Mouse (Mus musculus) frontal cortex, adult (tissue): ENCODE measurements around the gene Ctcf.

Source experiments
- ATAC-seq: cut with Nextera tagmentation; 2 replicates; pipeline ENCODE4 v1.9.2; 2017; ENCODE audit warnings: mild to moderate bottlenecking, moderate library complexity, mixed read lengths; ENCODE audit not compliant: low TSS enrichment

Gene Ctcf

GRCm38 (mm10) chr8:105700966-105701824 is 64.8 kb downstream of the Ctcf start, which contains the start of the genes Acd and Pard6a:
Gene Acd, minus strand, starts transcription at chr8:105701102.
Gene Pard6a, plus strand, starts transcription at chr8:105701148.
- ATAC-seq, result peak; percentile 72

- peak; percentile 19 for ATAC-seq
These were observed 65.6 kb downstream of the Ctcf start for GRCm38 (mm10) chr8:105702001-105702401.

GRCm38 (mm10) chr8:105702731-105703415 is 66.5 kb downstream of the Ctcf start:
- no peak for ATAC-seq

DNA sequence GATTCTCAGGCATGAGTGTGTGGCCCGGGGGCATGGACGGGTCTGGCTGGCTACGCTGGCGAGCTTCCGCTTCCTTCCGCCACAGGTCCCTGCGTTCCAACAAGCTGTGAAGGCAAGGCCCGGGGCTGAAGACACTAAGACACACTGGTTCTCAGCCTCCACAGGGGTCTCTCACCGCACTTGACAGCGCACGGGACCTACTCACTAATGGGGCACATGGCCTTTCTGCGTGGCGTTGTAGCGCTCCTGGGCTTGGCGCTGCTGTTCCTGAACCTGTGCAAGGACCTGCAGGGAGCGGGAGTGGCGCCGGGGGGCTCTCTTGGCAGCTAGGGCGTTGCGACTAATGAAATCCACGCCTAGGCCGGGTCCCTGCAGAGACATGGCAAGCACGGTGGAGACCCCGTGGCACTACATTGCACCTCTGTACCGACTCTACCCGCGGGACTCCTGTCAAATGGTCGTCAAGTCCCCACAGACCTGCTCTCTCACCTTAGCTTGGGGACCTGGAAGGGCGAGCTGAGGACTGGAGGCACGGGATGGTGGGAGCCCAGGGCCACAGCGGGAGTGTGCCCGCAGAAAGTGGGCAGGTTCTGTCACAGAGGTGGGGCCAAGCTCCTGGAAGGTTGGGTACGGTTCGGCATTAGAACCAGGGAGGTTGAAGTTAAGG is 67.9 kb downstream of the Ctcf start:
- no peak for ATAC-seq

- no peak for ATAC-seq
These were observed 68.6 kb downstream of the Ctcf start for GRCm38 (mm10) chr8:105704955-105705354.

DNA sequence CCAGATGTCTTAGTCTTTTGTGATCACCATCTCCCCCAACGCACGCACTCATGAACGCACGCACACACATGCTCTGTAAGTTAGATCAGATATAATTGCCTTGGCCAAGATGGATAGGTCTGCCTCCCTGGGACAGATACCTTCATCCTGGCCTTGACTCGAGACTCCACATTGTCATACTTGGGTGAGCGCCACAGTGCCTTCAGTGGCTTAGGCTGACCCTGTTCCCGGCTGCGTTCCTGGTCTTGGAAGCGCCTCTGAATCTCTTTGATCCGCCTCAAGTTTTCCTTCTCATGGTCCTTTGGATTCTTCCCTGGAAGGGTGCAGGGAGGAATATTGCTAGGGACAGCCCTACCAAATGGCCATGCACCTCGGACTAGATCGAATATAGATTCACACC is 70.1 kb downstream of the Ctcf start:
- no peak for ATAC-seq

GRCm38 (mm10) chr8:105707498-105708403 is 71.4 kb downstream of the Ctcf start, which contains the start of the genes 4933405L10Rik and Enkd1:
Gene 4933405L10Rik, plus strand, starts transcription at chr8:105707655.
Gene Enkd1, minus strand, starts transcription at chr8:105708210.
- peak; percentile 83 for ATAC-seq

DNA sequence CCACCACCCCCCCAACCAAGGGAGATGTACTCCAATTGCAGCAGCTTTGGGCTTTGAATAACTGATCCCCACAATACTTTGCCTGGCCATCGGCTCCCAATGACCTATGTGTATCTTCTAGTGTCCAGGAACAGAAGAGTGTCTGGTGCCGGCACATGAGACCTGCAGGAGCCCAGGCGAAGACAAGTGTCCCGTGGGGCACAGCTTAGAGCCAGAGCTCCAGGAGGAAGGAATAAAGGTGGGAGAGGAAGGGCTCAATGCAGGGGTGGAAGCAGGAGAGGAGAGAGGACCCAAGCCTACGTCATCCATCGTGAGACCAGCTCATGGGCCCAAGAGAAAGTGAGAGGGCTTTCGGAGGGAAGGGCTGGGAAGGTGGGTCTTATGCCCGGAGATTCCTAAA is 72.3 kb downstream of the Ctcf start:
- no peak for ATAC-seq

GRCm38 (mm10) chr8:105709317-105709716 is 72.9 kb downstream of the Ctcf start:
- no peak for ATAC-seq

DNA sequence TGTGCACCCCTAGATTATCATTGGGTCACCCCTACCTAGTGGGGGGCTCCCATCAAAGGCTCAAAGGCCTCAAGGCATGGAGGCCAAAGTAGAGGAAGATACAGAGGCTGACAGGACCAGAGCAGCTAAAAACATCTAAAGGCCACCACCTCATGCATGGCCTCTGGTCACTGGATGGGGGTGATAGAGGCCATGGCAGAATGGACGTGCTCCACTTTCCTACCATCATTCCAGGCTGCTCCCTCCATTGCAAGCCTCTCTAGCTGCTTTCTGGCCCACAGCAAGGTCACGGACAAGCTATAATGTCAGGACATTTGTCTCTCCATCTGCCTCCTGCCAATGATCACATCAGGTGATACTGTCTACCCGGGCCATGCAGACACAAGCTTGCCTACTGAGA is 75.9 kb downstream of the Ctcf start:
- ATAC-seq, result no peak

- ATAC-seq, result peak; percentile 76
These were observed 77.8 kb downstream of the Ctcf start for GRCm38 (mm10) chr8:105714139-105714538.

DNA sequence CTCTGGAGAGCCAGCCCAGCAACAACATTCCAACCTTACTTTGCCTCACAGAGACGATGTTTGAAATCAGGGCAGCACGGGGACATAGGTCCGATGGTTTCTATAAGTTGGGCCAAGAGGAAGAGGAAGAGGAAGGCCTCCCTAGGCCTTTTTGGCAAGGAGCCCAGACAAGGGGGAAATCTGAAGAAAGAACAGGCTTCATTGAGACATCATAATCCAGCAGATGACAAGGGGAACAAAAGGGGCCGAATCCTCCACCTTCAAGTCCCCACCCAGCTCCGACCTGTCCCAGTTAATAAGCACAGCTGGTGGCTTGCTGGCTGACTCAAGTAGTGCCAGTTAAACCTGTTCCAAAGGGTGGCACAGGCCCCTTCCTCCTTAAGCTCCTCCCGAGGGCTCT is 78.7 kb downstream of the Ctcf start:
- no peak for ATAC-seq

DNA sequence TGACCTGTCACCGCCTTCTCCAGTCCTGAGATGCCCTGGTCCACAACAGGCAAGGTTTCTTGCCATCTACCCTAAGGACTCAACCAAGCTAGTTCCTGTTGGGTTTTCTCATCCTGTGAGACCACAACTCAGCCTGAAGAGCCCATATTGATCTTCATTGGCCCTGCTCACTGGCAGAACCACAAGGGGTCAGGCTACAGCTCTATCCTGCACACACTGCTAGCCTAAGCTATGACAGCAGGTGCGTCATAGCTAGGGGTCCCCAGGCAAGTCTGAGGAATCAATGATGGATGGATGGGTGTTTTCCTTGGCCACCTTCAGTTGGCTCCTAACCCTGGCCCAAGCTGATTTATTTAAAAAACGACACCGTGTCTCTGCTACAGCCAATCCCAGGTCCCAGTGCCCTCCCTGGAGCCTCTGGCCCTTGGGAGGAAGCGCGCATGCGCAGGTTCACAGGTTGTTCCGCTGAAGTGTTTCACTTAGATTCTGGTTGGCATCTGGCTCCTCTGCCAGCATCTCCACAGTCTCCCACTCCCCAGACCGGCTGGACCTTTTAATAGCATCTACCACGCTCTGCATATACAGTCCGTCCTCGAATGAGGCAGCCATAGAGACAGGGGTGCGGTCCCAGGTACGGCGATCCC is 80.1 kb downstream of the Ctcf start:
- ATAC-seq, result no peak

DNA sequence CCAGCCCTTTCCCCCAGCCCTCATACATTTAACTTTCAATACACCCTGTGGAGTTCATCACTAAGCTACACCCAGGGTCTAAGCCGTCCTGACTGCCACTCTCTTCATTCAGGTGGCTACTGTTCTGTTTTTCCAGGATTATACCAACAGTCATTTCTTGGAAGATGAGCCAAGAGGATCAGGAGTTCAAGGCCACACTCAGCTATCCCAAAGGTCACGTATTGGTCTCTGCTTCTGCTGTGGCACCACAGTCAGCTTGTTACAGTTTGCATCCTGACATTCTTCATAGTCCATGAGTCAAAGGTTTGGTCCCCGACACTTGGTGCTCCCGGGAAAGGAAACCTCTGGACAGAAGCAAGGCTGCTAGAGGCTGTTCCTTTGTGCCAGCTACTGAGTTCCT is 83.3 kb downstream of the Ctcf start:
- ATAC-seq, result no peak

- ATAC-seq, result no peak
These were observed 86.5 kb downstream of the Ctcf start for GRCm38 (mm10) chr8:105722861-105723260.

DNA sequence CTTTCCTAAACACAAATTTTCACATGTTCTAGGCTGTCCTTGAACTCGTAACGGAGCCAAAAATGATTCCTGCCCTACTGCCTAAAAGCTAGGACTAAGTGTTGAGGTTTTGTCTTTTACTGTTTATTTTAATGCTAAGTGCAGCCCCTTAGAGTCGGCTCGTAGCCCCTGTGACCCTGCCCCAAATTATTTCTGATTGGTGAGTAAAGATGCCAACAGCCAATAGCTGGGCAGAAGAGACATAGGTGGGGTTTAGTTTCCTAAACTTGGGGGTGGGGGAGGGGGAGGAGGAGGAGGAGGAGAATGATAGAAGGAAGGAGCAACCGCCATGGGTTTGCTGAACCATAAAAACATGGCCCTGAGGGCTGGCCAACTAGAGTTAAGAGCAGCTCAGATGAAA is 89.4 kb downstream of the Ctcf start:
- ATAC-seq, result no peak

DNA sequence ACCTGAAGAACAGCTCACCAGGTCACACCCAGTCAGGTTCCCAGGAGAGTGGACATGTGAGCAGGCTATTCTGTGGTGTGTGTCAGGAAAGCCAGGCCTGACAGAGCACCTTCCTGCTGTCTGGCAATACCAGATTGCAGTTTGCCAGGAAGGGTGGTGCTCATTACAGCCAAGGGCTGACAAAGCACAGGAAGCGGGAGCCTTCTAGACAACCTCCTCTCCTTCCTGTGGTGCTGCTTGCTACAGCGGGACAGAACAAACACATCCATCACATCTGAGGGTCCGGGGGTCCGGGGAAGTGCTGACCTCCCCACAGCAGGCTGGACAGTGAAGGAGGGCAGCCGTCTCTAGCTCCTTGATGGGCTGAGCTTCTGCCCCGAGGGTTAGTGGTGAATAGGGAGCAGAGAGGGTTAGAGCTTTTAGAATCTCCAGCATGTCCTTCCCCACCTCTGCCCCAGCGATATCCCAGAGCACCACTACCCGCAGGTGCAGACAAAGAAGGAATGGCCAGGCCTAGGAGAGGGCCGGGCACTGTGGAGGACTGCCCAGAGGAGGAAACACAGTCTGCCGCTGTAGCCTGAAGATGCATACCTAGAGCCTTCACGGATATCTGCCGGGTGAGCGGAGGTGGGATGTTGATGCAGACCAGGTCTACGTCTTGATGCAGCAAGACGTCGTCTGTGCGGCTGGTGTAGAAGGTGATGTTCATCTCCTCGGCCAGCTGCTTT is 91.2 kb downstream of the Ctcf start:
- ATAC-seq, result no peak

- ATAC-seq, result no peak
These were observed 95.8 kb downstream of the Ctcf start for GRCm38 (mm10) chr8:105732186-105732585.
